Mouse (Mus musculus): Measurements from ENCODE around the gene Ttll5.

DNA sequence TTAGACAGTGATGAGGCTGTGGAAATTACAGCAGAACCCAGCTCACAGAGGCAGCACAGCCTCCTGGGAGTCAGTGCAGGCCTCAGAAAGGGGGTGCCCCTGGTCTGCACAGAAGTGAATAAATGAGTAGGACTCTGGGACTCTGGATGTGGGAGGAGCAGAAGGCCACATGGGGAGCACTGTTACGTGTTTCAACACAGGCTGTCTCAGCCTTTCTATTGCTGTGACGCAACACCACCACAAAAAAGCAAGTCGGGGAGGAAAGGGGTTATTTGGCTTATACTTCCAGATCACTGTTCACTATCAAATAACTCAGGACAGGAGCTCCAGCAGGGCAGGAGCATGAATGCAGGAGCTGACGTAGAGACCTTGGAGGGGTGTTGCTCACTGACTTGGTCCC, 271.3 kb downstream of the Ttll5 start:
- no peak for TF ChIP-seq CTCF (IDR thresholded peaks at IDR 0.05; ENCODE audit: low read depth, low read length)
- TF ChIP-seq TAL1 (conservative IDR thresholded peaks at IDR 0.05; ENCODE audit: low read depth, low read length), result no peak
- TF ChIP-seq GATA1 (IDR thresholded peaks at IDR 0.05; ENCODE audit: borderline replicate concordance, low read length), result no peak
- no peak for TF ChIP-seq GATA2 (IDR thresholded peaks at IDR 0.05; ENCODE audit: borderline replicate concordance, low read depth, low read length)
- TF ChIP-seq POLR2AphosphoS5 (IDR thresholded peaks at IDR 0.05; ENCODE audit: insufficient replicate concordance, low read depth, low read length), result no peak
